Mouse (Mus musculus) forebrain, embryonic 11.5 days (tissue): Measurements from ENCODE around the gene Ncf2. TPM values are rescaled to one million over a fixed set of nuclear protein-coding genes. Genes with fewer than 3 reads are reported as not detected.

Experiments
- ATAC-seq: fragments of 200-750 bp; cut with Nextera tagmentation; replicated peaks from 2 replicates; pipeline ENCODE4 v1.8.0; 2017; ENCODE audit warnings: moderate TSS enrichment; ENCODE audit not compliant: low FRiP score
- DNase-seq: peaks from one replicate; pipeline ENCODE4 v3.0.0-alpha.2; 2017; ENCODE audit warnings: low spot score
- H3K27ac ChIP-seq: fragments of 300-500 bp; sonication (generic); 2 replicates; pipeline ENCODE4 v1.5.1; 2014; ENCODE audit warnings: low read depth, low read length
- H3K27me3 ChIP-seq: fragments of 300-500 bp; sonication (generic); 2 replicates; pipeline ENCODE4 v1.6.1; 2014; ENCODE audit warnings: mild to moderate bottlenecking, low read length, mixed read lengths; ENCODE audit not compliant: control insufficient read depth, insufficient read depth
- H3K36me3 ChIP-seq: fragments of 300-500 bp; sonication (generic); 2 replicates; pipeline ENCODE4 v1.6.1; 2014; ENCODE audit warnings: mild to moderate bottlenecking, low read length, moderate library complexity, mixed read lengths; ENCODE audit not compliant: control insufficient read depth, insufficient read depth
- H3K4me1 ChIP-seq: fragments of 300-500 bp; sonication (generic); replicated peaks from 2 replicates; pipeline ENCODE4 v1.6.1; 2014; ENCODE audit warnings: low read length, mixed read lengths; ENCODE audit not compliant: control insufficient read depth, insufficient read depth
- H3K4me2 ChIP-seq: fragments of 300-500 bp; sonication (generic); 2 replicates; pipeline ENCODE4 v1.6.1; 2014; ENCODE audit warnings: low read depth, mild to moderate bottlenecking, low read length, moderate library complexity, mixed read lengths; ENCODE audit not compliant: severe bottlenecking
- H3K4me3 ChIP-seq: fragments of 300-500 bp; sonication (generic); 2 replicates; pipeline ENCODE4 v1.5.1; 2014; ENCODE audit warnings: low read depth, low read length
- H3K9ac ChIP-seq: fragments of 300-500 bp; sonication (generic); 2 replicates; pipeline ENCODE4 v1.6.1; 2014; ENCODE audit warnings: low read length
- H3K9me3 ChIP-seq: fragments of 300-500 bp; sonication (generic); 2 replicates; pipeline ENCODE4 v1.6.1; 2016; ENCODE audit warnings: low read length, mixed read lengths; ENCODE audit not compliant: control insufficient read depth
- WGBS: fragments of 180-500 bp; shearing (Covaris S2); extraction: QIAGEN DNeasy Blood & Tissue Kit; methylation state at CpG from one replicate; pipeline ENCODE4 v1.1.7; 2014; 5-methylcytosine and 5-hydroxymethylcytosine counted together
- polyA plus RNA-seq: library from polyadenylated mRNA; unstranded; fragments of >200 nt; fragmentation: Nextera tagmentation; extraction: Ambion mirVana; gene quantifications from 2 replicates; pipeline ENCODE4 v1.2.1, GENCODE M21; 2014

Ncf2 gene
- polyA plus RNA-seq, result 2.5 TPM in 2 replicates

- H3K4me2 ChIP-seq, result no peak within 1 kb of the TSS
- H3K36me3 ChIP-seq, result no peaks in the 10 kb centered on the region
- no peak within 1 kb of the TSS for H3K4me3 ChIP-seq
- no peaks in the 10 kb centered on the region for H3K9me3 ChIP-seq
- H3K4me1 ChIP-seq, result no peaks in the 10 kb centered on the region
- DNase-seq, result no peak
- no peaks in the 10 kb centered on the region for H3K27me3 ChIP-seq
- peak; percentile 51; the same call in 1 of the 2 replicates for ATAC-seq
- WGBS, result 9% methylated on average over 2 of the region's 2 CpGs
- no peak within 1 kb of the TSS for H3K9ac ChIP-seq
- no peak within 1 kb of the TSS for H3K27ac ChIP-seq
Observed at GRCm38 (mm10) chr1:152799897-152800296, at the start of gene Ncf2. Ncf2 (plus strand) TSS chr1:152800194.

GRCm38 (mm10) chr1:152750312-152750965 lies 49.6 kb upstream of the Ncf2 start, which contains the start of gene Apobec4:
Apobec4 (plus strand) TSS chr1:152750551.
- Histone ChIP-seq H3K27ac (no peak within 1 kb of the TSS), H3K4me2 (no peak within 1 kb of the TSS)
- DNase-seq, result no peak

GRCm38 (mm10) chr1:152761791-152762190 lies 38.2 kb upstream of the Ncf2 start:
- H3K4me3 ChIP-seq, result no peak overlapping the region
- DNase-seq, result no peak
- H3K27me3 ChIP-seq, result peaks cover 3% of the 10 kb centered on the region; the same call in 1 of the 2 replicates
- H3K4me1 ChIP-seq, result peaks cover 5% of the 10 kb centered on the region; the same call in 1 of the 2 replicates
- H3K27ac ChIP-seq, result no peak overlapping the region
- no peaks in the 10 kb centered on the region for H3K9me3 ChIP-seq
- no peak for ATAC-seq
- H3K36me3 ChIP-seq, result no peaks in the 10 kb centered on the region
- H3K4me2 ChIP-seq, result no peak overlapping the region
- WGBS, result 87% methylated on average over 2 of the region's 2 CpGs
- H3K9ac ChIP-seq, result no peak overlapping the region

More at GRCm38 (mm10) chr1:152750312-152750965, 49.6 kb upstream of the Ncf2 start, which contains the start of gene Apobec4:
- H3K4me1 ChIP-seq, result 0 out of 2 replicates have a peak, but pooled peaks cover 2% of the 10 kb centered on the region
- H3K27me3 ChIP-seq, result no peaks in the 10 kb centered on the region
- H3K9ac ChIP-seq, result no peak within 1 kb of the TSS
- no peaks in the 10 kb centered on the region for H3K9me3 ChIP-seq
- H3K4me3 ChIP-seq, result no peak within 1 kb of the TSS
- WGBS, result 62% methylated on average over 13 of the region's 13 CpGs
- H3K36me3 ChIP-seq, result no peaks in the 10 kb centered on the region
- no peak for ATAC-seq

- WGBS, result under 1% methylated on average over 67 of the region's 86 CpGs
- Histone ChIP-seq H3K4me2 (peak within 1 kb of the TSS; percentile 90), H3K4me3 (peak within 1 kb of the TSS; percentile 95), H3K27ac (peak within 1 kb of the TSS; percentile 71), H3K27me3 (peaks cover 3% of the 10 kb centered on the region; the same call in 1 of the 2 replicates), H3K36me3 (no peaks in the 10 kb centered on the region; the same call in 1 of the 2 replicates), H3K9ac (peak within 1 kb of the TSS; percentile 92), H3K4me1 (peaks cover 5% of the 10 kb centered on the region; the same call in 1 of the 2 replicates), H3K9me3 (no peaks in the 10 kb centered on the region)
- peak; percentile 99 for DNase-seq
- ATAC-seq, result peak; percentile 98
Observed at GRCm38 (mm10) chr1:152766032-152766772, 33.8 kb upstream of the Ncf2 start, which contains the start of the genes Rgl1 and Arpc5. Rgl1 (minus strand) TSS chr1:152766351. Arpc5 (plus strand) TSS chr1:152766542.

DNA sequence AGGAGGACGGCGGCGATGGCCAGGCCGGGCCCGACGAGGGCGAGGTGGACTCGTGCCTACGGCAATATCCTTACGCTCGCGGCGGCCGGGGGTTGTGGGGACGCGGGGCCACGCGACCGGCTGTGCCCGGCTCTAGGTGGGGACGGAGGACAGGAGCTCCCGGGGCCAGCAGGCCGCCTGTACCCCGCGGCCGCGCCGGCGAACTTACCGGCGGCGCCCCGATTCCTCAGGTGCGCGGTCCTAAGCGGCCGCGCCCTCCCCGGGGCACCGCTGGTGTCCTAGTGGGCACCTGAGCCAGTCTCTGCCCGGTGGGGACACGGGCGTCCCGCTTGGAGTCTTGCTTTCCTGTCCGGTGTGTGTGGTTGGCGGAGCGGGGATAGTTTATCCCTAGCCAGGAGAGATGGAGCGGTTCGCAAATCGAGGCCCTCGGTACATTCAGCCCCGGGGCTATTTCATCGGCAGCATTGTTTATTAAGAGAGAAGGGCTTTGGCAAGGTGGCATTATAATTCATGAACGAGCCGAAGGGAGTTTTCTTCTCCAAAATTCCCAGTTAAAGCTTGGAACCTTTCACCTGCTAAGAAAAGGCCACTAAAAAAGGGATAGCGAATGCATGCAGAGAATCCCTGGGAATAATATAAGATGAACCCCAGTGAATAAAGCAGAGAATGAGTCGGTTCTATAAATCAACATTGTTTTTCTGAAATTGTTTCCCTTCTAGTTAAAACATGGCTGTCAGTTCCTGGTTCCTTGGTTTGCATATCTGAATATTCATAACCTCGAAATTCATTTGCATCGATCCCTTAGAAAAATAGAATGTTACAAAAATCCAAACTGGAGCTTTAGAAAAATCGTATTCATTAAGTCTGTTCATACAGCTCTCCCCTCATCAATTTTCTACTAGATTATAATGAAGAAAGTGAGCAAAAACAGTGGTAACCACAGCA lies 32.9 kb upstream of the Ncf2 start:
- 1% methylated on average over 54 of the region's 60 CpGs for WGBS
- Histone ChIP-seq H3K9me3 (no peaks in the 10 kb centered on the region), H3K27me3 (peaks cover 3% of the 10 kb centered on the region; the same call in 1 of the 2 replicates), H3K4me2 (peak overlapping the region; percentile 78), H3K9ac (peak overlapping the region; percentile 92), H3K4me1 (peaks cover 5% of the 10 kb centered on the region; the same call in 1 of the 2 replicates), H3K36me3 (no peaks in the 10 kb centered on the region; the same call in 1 of the 2 replicates), H3K27ac (peak overlapping the region; percentile 71), H3K4me3 (peak overlapping the region; percentile 95)
- no peak for DNase-seq
- ATAC-seq, result peak; percentile 72

DNA sequence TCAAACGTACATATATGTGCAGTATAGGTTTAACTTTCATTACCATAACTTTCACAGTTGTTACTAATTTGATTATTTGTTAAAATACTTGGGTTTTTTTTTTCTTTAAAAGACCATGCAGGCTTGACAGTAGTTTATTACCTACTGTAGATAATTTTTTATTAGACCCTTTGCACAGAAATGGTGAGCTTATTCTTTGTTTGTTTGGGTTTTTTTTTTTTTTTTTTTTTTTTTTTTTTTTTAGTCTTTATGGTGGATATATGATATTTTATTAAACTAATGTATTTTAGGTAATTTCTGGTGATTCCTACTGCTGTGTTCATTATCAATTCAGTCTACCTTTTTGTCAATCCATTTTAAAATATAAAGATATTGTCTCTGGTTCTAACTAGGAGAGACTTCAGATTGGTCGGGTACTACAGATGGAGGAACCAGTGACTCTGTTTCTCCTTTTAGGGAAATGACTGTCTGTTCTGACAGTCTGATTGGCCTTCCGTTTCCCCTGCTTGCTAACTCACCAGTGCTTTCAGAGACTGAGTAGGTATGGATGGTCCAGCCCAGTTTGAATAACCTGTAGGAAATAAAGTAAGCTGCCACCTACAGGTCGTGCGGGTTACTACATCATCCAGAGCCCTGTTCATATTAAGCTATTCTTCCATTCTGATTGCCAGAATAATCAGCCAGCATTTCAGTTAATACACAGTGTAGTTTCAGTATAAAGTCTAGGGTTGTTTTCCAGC lies 32.1 kb upstream of the Ncf2 start:
- DNase-seq (peak; percentile 90), ATAC-seq (peak; percentile 18; the same call in 1 of the 2 replicates)
- Histone ChIP-seq H3K9me3 (no peaks in the 10 kb centered on the region), H3K9ac (no peak overlapping the region), H3K4me3 (peak overlapping the region; percentile 95; the same call in 1 of the 2 replicates), H3K27ac (no peak overlapping the region), H3K4me2 (peak overlapping the region; percentile 78; the same call in 1 of the 2 replicates), H3K4me1 (peaks cover 5% of the 10 kb centered on the region; the same call in 1 of the 2 replicates), H3K27me3 (peaks cover 3% of the 10 kb centered on the region; the same call in 1 of the 2 replicates), H3K36me3 (no peaks in the 10 kb centered on the region; the same call in 1 of the 2 replicates)
- 10% methylated on average over 5 of the region's 5 CpGs for WGBS

DNA sequence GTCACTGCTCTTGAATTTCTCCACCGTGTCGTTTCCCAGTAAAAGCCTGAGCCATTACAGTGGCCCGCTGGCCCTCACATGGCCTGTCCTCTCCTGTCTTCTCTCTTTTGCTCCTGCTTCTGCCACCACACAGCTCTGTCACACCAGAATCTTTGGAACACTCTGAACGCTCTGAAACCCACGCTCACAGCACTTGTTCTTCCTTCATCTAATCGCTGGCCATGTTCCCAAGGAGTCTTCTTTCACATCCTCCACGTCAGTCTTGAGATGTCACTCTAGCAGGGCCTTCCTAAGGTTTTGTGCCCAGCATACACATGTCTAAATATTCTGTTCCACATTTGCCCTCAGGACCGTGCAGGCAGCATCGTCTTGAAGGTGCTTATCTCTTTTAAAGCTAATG lies 29.0 kb upstream of the Ncf2 start:
- Histone ChIP-seq H3K9ac (no peak overlapping the region), H3K36me3 (no peaks in the 10 kb centered on the region; the same call in 1 of the 2 replicates), H3K27me3 (no peaks in the 10 kb centered on the region), H3K9me3 (no peaks in the 10 kb centered on the region), H3K4me2 (no peak overlapping the region), H3K27ac (no peak overlapping the region), H3K4me3 (no peak overlapping the region), H3K4me1 (no peaks in the 10 kb centered on the region)
- ATAC-seq (no peak), DNase-seq (no peak)
- 89% methylated on average over 9 of the region's 9 CpGs for WGBS
